Mouse (Mus musculus) Patski (cell line): Measurements from ENCODE around the gene Rhox2h. TPM values are rescaled to one million over a fixed set of nuclear protein-coding genes. Genes with fewer than 3 reads are reported as not detected.
"Not testable (repeated sequence)": the region's sequence is repeated elsewhere in the genome, so short reads cannot be mapped to it uniquely, and the experiment has no call there.

Experiments used
- ATAC-seq: fragments of 100-300 bp; one replicate; pipeline ENCODE4 v1.8.0; 2021
- CTCF ChIA-PET: fragments of 350-600 bp; sonication (Branson Sonifier 250); formaldehyde crosslinking; loops from one replicate; lab custom pipeline; 2022; ENCODE audit warnings: inconsistent platforms; lab: Charles Lee
- POLR2A ChIA-PET: fragments of 350-600 bp; sonication (Branson Sonifier 250); formaldehyde crosslinking; loops from one replicate; lab custom pipeline; 2022; ENCODE audit warnings: antibody characterized with exemption, inconsistent platforms; lab: Charles Lee
- DNase-seq: peaks from one replicate; pipeline ENCODE4 v3.0.0-alpha.2; 2011; ENCODE audit warnings: low read depth, low spot score
- H3K27me3 ChIP-seq: fragments of 371-371 bp; one replicate; pipeline ENCODE4 v1.5.1; 2021
- CTCF ChIP-seq: fragments of 100-300 bp; IDR thresholded peaks from one replicate; pipeline ENCODE4 v1.5.1; 2021
- in situ Hi-C: fragments of 300-500 bp; cut with MboI; formaldehyde crosslinking; loops from 3 replicates; pipeline ENCODE4 v1.11.1; 2018; ENCODE audit warnings: low pct_unique_long_range_greater_than_20kb, mixed read lengths
- polyA plus RNA-seq: library from polyadenylated mRNA; unstranded; gene quantifications from one replicate; pipeline ENCODE4 v1.2.3, GENCODE M21; 2021

The Rhox2h gene
- polyA plus RNA-seq = not detected

- POLR2A ChIA-PET, DNase-seq, CTCF ChIA-PET, ATAC-seq, H3K27me3 ChIP-seq, in situ Hi-C loops: not testable (repeated sequence)
Observed at GRCm38 (mm10) chrX:37673177-37673576, at the start of gene Rhox2h. TSS of gene Rhox2h (minus strand) at chrX:37673277.

GRCm38 (mm10) chrX:37701821-37702387 lies 28.8 kb upstream of the Rhox2h start:
- DNase-seq = peak; percentile 7
- in situ Hi-C loops = no loop called here

GRCm38 (mm10) chrX:37692261-37692660 lies 19.2 kb upstream of the Rhox2h start:
- TF ChIP-seq CTCF = no peak
- no peak for DNase-seq
- peaks cover 37% of the 10 kb centered on the region for H3K27me3 ChIP-seq
- CTCF ChIA-PET = no interaction called here
- in situ Hi-C loops = no loop called here
- no peak for ATAC-seq
- POLR2A ChIA-PET = no interaction called here

More at GRCm38 (mm10) chrX:37701821-37702387, 28.8 kb upstream of the Rhox2h start:
- H3K27me3 ChIP-seq = no peaks in the 10 kb centered on the region
- TF ChIP-seq CTCF = no peak
- ChIA-PET POLR2A (no interaction called here), CTCF (no interaction called here)
- ATAC-seq = peak; percentile 67

- no peak for TF ChIP-seq CTCF
- H3K27me3 ChIP-seq = peaks cover 11% of the 10 kb centered on the region
- in situ Hi-C loops = no loop called here
- POLR2A ChIA-PET = no interaction called here
- ATAC-seq (no peak), DNase-seq (no peak)
- CTCF ChIA-PET = no interaction called here
Observed at GRCm38 (mm10) chrX:37683031-37683715, 10.1 kb upstream of the Rhox2h start.

- CTCF ChIA-PET, DNase-seq, ATAC-seq, POLR2A ChIA-PET, in situ Hi-C loops, H3K27me3 ChIP-seq: not testable (repeated sequence)
Observed at GRCm38 (mm10) chrX:37668664-37669063, 4.4 kb downstream of the Rhox2h start, which contains the start of gene Rhox3h. TSS of gene Rhox3h (minus strand) at chrX:37668764.

GRCm38 (mm10) chrX:37651227-37651626 lies 21.9 kb downstream of the Rhox2h start, which contains the start of gene Rhox4g:
TSS of gene Rhox4g (minus strand) at chrX:37651327.
- POLR2A ChIA-PET, ATAC-seq, in situ Hi-C loops, H3K27me3 ChIP-seq, DNase-seq, CTCF ChIA-PET: not testable (repeated sequence)

- in situ Hi-C loops, CTCF ChIA-PET, POLR2A ChIA-PET: not testable (repeated sequence)
Observed at GRCm38 (mm10) chrX:37643370-37643769, 29.7 kb downstream of the Rhox2h start, which contains the start of gene Rhox2g. TSS of gene Rhox2g (minus strand) at chrX:37643470.

GRCm38 (mm10) chrX:37628512-37628911 lies 44.6 kb downstream of the Rhox2h start, which contains the start of gene Rhox3g:
TSS of gene Rhox3g (minus strand) at chrX:37628612.
- H3K27me3 ChIP-seq, CTCF ChIA-PET, ATAC-seq, POLR2A ChIA-PET, DNase-seq, in situ Hi-C loops: not testable (repeated sequence)

More at GRCm38 (mm10) chrX:37643370-37643769, 29.7 kb downstream of the Rhox2h start, which contains the start of gene Rhox2g:
- not testable (repeated sequence) for DNase-seq, H3K27me3 ChIP-seq, ATAC-seq

Other genes with a start within 250 kb of the Rhox2h start
- not detected for gene Rhox4b, start 240.8 kb downstream of the Rhox2h start, polyA plus RNA-seq
- gene Rhox2c, start 219.6 kb downstream of the Rhox2h start, polyA plus RNA-seq = not detected
- not detected for gene Rhox3c, start 214.7 kb downstream of the Rhox2h start, polyA plus RNA-seq
- gene Rhox4c, start 192.9 kb downstream of the Rhox2h start, polyA plus RNA-seq = not detected
- gene Rhox2d, start 179.8 kb downstream of the Rhox2h start, polyA plus RNA-seq = not detected
- not detected for gene Rhox4d, start 158.9 kb downstream of the Rhox2h start, polyA plus RNA-seq
- not detected for gene Rhox2e, start 142.8 kb downstream of the Rhox2h start, polyA plus RNA-seq
- gene Rhox3e, start 131.3 kb downstream of the Rhox2h start, polyA plus RNA-seq = not detected
- not detected for gene Rhox4e, start 115.9 kb downstream of the Rhox2h start, polyA plus RNA-seq
- gene Rhox2f, start 101.9 kb downstream of the Rhox2h start, polyA plus RNA-seq = not detected
- not detected for gene Rhox3f, start 92.3 kb downstream of the Rhox2h start, polyA plus RNA-seq
- not detected for gene Rhox4f, start 65.6 kb downstream of the Rhox2h start, polyA plus RNA-seq
- gene Rhox3g, start 44.7 kb downstream of the Rhox2h start, polyA plus RNA-seq = not detected
- not detected for gene Rhox2g, start 29.8 kb downstream of the Rhox2h start, polyA plus RNA-seq
- gene Rhox4g, start 21.9 kb downstream of the Rhox2h start, polyA plus RNA-seq = not detected
- not detected for gene Rhox3h, start 4.5 kb downstream of the Rhox2h start, polyA plus RNA-seq
- gene Rhox5, start 131.6 kb upstream of the Rhox2h start, polyA plus RNA-seq = 1.9 TPM
- gene Rhox6, start 153.6 kb upstream of the Rhox2h start, polyA plus RNA-seq = not detected
- not detected for gene Rhox7a, start 158.4 kb upstream of the Rhox2h start, polyA plus RNA-seq
- gene Rhox8, start 205.7 kb upstream of the Rhox2h start, polyA plus RNA-seq = not detected
- gene Rhox7b, start 224.0 kb upstream of the Rhox2h start, polyA plus RNA-seq = not detected
- not detected for gene Rhox9, start 228.5 kb upstream of the Rhox2h start, polyA plus RNA-seq